Mouse (Mus musculus) CH12.LX (cell line): ENCODE measurements around the gene Brsk1. TPM values are rescaled to one million over a fixed set of nuclear protein-coding genes. Genes with fewer than 3 reads are reported as not detected.

ENCODE experiments used
- DNase-seq: peaks from one replicate; pipeline ENCODE4 v3.0.0-alpha.2; 2013; ENCODE audit errors: extremely low read depth
- H3K27ac ChIP-seq: 2 replicates; pipeline ENCODE4 v1.5.1; 2012; ENCODE audit warnings: low read depth, mild to moderate bottlenecking, control low read depth, moderate library complexity; ENCODE audit not compliant: insufficient read depth
- H3K27me3 ChIP-seq: replicated peaks from 2 replicates; pipeline ENCODE3; 2012; ENCODE audit warnings: inconsistent platforms
- H3K36me3 ChIP-seq, 2 experiments: replicated peaks in 1 of 2; 2 replicates each; pipeline versions ENCODE3 to v1.6.1; 2012; ENCODE audit warnings: inconsistent platforms in 1 of 2, low read length in 1 of 2, mild to moderate bottlenecking in 1 of 2, mixed read lengths in 1 of 2, moderate library complexity in 1 of 2; ENCODE audit not compliant: control insufficient read depth in 1 of 2, insufficient read depth in 1 of 2
- H3K4me1 ChIP-seq, 2 experiments: 2 replicates each; pipeline ENCODE4 v1.6.1; 2012; ENCODE audit warnings: inconsistent platforms in 1 of 2, moderate library complexity in 1 of 2; ENCODE audit not compliant: insufficient read depth in 2 of 2, control insufficient read depth in 1 of 2
- H3K4me2 ChIP-seq: 2 replicates; pipeline ENCODE4 v1.6.1; 2012; ENCODE audit warnings: low read depth, mild to moderate bottlenecking, control low read depth; ENCODE audit not compliant: poor library complexity, insufficient read depth, severe bottlenecking
- H3K4me3 ChIP-seq, 3 experiments: fragments of 150-350 bp in 1 of 3; sonication (generic) in 1 of 3; replicated peaks in 1 of 3; 2 replicates each; pipeline versions ENCODE3 to v1.5.1; 2011 to 2012; ENCODE audit warnings: low read depth in 2 of 3, low read length in 2 of 3, mild to moderate bottlenecking in 2 of 3, moderate library complexity in 2 of 3, control low read depth in 1 of 3, improper control_type of control experiment in 1 of 3, inconsistent platforms in 1 of 3, mixed read lengths in 1 of 3; ENCODE audit not compliant: poor library complexity in 1 of 3
- H3K79me2 ChIP-seq: replicated peaks from 2 replicates; pipeline ENCODE4 v1.6.1; 2012; ENCODE audit warnings: mild to moderate bottlenecking, moderate library complexity; ENCODE audit not compliant: control insufficient read depth, poor library complexity, insufficient read depth, severe bottlenecking; ENCODE audit errors: extremely low read depth
- H3K9ac ChIP-seq: 2 replicates; pipeline ENCODE4 v1.6.1; 2012; ENCODE audit warnings: low read depth, mild to moderate bottlenecking, control low read depth, moderate library complexity; ENCODE audit not compliant: insufficient read depth
- H3K9me3 ChIP-seq: replicated peaks from 2 replicates; pipeline ENCODE3; 2012; ENCODE audit warnings: low read length, inconsistent platforms, mixed read lengths
- CHD1 ChIP-seq: IDR thresholded peaks from 2 replicates; pipeline ENCODE4 v1.6.1; 2012; ENCODE audit warnings: low read depth, low read length, improper control_type of control experiment, inconsistent platforms
- CHD2 ChIP-seq: IDR thresholded peaks from 2 replicates; pipeline ENCODE4 v1.6.1; 2011; ENCODE audit warnings: low read length, improper control_type of control experiment
- CTCF ChIP-seq, 2 experiments: IDR thresholded peaks in 1 of 2; conservative IDR thresholded peaks in 1 of 2; 2 replicates each; pipeline ENCODE4 v1.5.1; 2011 to 2012; ENCODE audit warnings: low read depth in 2 of 2, low read length in 2 of 2, improper control_type of control experiment in 1 of 2, inconsistent platforms in 1 of 2, mild to moderate bottlenecking in 1 of 2, moderate library complexity in 1 of 2
- ELF1 ChIP-seq: IDR thresholded peaks from 2 replicates; pipeline ENCODE4 v1.6.1; 2014; ENCODE audit warnings: low read depth, mild to moderate bottlenecking, inconsistent platforms, low read length, improper control_type of control experiment
- ETS1 ChIP-seq: conservative IDR thresholded peaks from 2 replicates; pipeline ENCODE4 v1.6.1; 2012; ENCODE audit warnings: low read depth, mild to moderate bottlenecking, inconsistent platforms, low read length, improper control_type of control experiment, moderate library complexity
- GABPA ChIP-seq: IDR thresholded peaks from 2 replicates; pipeline ENCODE4 v1.6.1; 2012; ENCODE audit warnings: low read depth, low read length, improper control_type of control experiment, inconsistent platforms; ENCODE audit not compliant: insufficient replicate concordance
- IRF4 ChIP-seq: IDR thresholded peaks from 2 replicates; pipeline ENCODE4 v1.6.1; 2014; ENCODE audit warnings: low read depth, mild to moderate bottlenecking, inconsistent platforms, low read length, improper control_type of control experiment
- JUND ChIP-seq: conservative IDR thresholded peaks from 2 replicates; pipeline ENCODE4 v1.6.1; 2011; ENCODE audit warnings: low read depth, low read length, improper control_type of control experiment
- KAT2A ChIP-seq: IDR thresholded peaks from 2 replicates; pipeline ENCODE4 v1.6.1; 2012; ENCODE audit warnings: low read length, improper control_type of control experiment, inconsistent platforms; ENCODE audit not compliant: insufficient replicate concordance
- MAFK ChIP-seq: IDR thresholded peaks from 2 replicates; pipeline ENCODE4 v1.6.1; 2011; ENCODE audit warnings: low read length, improper control_type of control experiment; ENCODE audit not compliant: insufficient replicate concordance
- MAX ChIP-seq: IDR thresholded peaks from 2 replicates; pipeline ENCODE4 v1.6.1; 2011; ENCODE audit warnings: low read length, improper control_type of control experiment
- MEF2A ChIP-seq: IDR thresholded peaks from 2 replicates; pipeline ENCODE4 v1.6.1; 2014; ENCODE audit warnings: low read depth, mild to moderate bottlenecking, inconsistent platforms, low read length, improper control_type of control experiment, borderline replicate concordance
- NRF1 ChIP-seq: IDR thresholded peaks from 2 replicates; pipeline ENCODE4 v1.6.1; 2014; ENCODE audit warnings: low read depth, mild to moderate bottlenecking, inconsistent platforms, low read length, improper control_type of control experiment, moderate library complexity
- PAX5 ChIP-seq: IDR thresholded peaks from 2 replicates; pipeline ENCODE4 v1.6.1; 2012; ENCODE audit warnings: low read length, inconsistent platforms, mixed read lengths
- POLR2A ChIP-seq: IDR thresholded peaks from 2 replicates; pipeline ENCODE4 v1.6.1; 2011; ENCODE audit warnings: low read depth, mild to moderate bottlenecking, improper control_type of control experiment, low read length
- RAD21 ChIP-seq: IDR thresholded peaks from 2 replicates; pipeline ENCODE4 v1.6.1; 2011; ENCODE audit warnings: low read depth, mild to moderate bottlenecking, low read length, improper control_type of control experiment, moderate library complexity
- SMC3 ChIP-seq: IDR thresholded peaks from 2 replicates; pipeline ENCODE4 v1.6.1; 2011; ENCODE audit warnings: low read depth, low read length, improper control_type of control experiment
- TBP ChIP-seq: conservative IDR thresholded peaks from 2 replicates; pipeline ENCODE4 v1.6.1; 2011; ENCODE audit warnings: low read depth, low read length, improper control_type of control experiment
- TCF12 ChIP-seq: IDR thresholded peaks from 2 replicates; pipeline ENCODE4 v1.6.1; 2014; ENCODE audit warnings: low read depth, mild to moderate bottlenecking, inconsistent platforms, low read length, improper control_type of control experiment
- ZKSCAN1 ChIP-seq: IDR thresholded peaks from 2 replicates; pipeline ENCODE4 v1.6.1; 2012; ENCODE audit warnings: low read depth, inconsistent platforms, low read length, improper control_type of control experiment, borderline replicate concordance
- ZMIZ1 ChIP-seq: IDR thresholded peaks from 2 replicates; pipeline ENCODE4 v1.6.1; 2012; ENCODE audit warnings: low read depth, mild to moderate bottlenecking, inconsistent platforms, low read length, improper control_type of control experiment
- dilution Hi-C: fragments of 300-500 bp; cut with MboI; formaldehyde crosslinking; loops from 2 replicates; pipeline ENCODE4 v1.14.3; 2020; ENCODE audit warnings: low sequenced_read_pairs; ENCODE audit not compliant: extremely low pct_unique_long_range_greater_than_20kb, extremely low pct_ligation_motif_present
- in situ Hi-C: fragments of 300-500 bp; cut with MboI; formaldehyde crosslinking; loops from 3 replicates; pipeline ENCODE4 v1.14.3; 2019; ENCODE audit warnings: low sequenced_read_pairs, low pct_ligation_motif_present, low pct_unique_long_range_greater_than_20kb, mixed read lengths
- polyA plus RNA-seq: library from polyadenylated mRNA; unstranded; fragments of >175 nt; gene quantifications from 2 replicates; pipeline ENCODE4 v1.2.1, GENCODE M21; 2012; ENCODE audit warnings: low read depth; ENCODE audit not compliant: insufficient read length
- total RNA-seq, 2 experiments: library from RNA; depleted of rRNA; stranded (reverse); fragments of 300-350 nt in 1 of 2; fragments of >200 nt in 1 of 2; gene quantifications; 2 replicates each; pipeline ENCODE4 v1.2.3; 2012 to 2014

Gene Brsk1
- total and polyA plus RNA-seq, 3 experiments = 0.25 TPM; not detected in 2

DNA sequence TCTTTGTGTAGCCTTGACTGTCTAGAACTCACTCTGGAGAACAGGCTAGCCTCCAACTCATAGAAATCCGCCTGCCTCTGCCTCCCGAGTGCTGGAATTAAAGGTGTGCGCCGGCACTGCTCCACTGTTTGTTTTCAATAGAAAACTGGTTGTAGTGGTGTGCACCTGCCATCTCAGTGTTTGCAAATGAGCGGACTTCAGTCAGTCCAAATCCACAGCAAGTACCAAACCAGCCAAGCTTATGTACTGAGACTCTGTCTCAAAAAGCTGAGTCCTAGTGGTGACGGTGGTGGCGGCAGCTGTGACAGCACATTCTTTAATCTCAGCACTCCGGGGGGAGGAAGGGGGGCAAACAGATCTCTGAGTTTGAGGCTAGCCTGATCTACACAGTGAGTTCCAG, 21.9 kb upstream of the Brsk1 start:
- dilution Hi-C loops = no loop called here
- Histone ChIP-seq H3K9ac (no peak overlapping the region), H3K9me3 (no peaks in the 10 kb centered on the region), H3K4me3 (no peak overlapping the region), H3K27me3 (no peaks in the 10 kb centered on the region), H3K79me2 (no peaks in the 10 kb centered on the region; the same call in 1 of the 2 replicates), H3K4me1 (peaks cover 11 to 14% of the 10 kb centered on the region in 2 experiments), H3K4me2 (no peak overlapping the region), H3K27ac (no peak overlapping the region), H3K36me3 (peaks cover 64 to 83% of the 10 kb centered on the region in 2 experiments)
- TF ChIP-seq RAD21 (no peak), POLR2A (no peak), GABPA (no peak), ELF1 (no peak), NRF1 (no peak), ZKSCAN1 (no peak), ETS1 (no peak), CTCF (conservative IDR thresholded peaks at IDR 0.05 in 1 of 2, IDR thresholded peaks at IDR 0.05 in 1 of 2; ENCODE audit: low read depth in 2 of 2, low read length in 2 of 2) (no peak), PAX5 (no peak), JUND (no peak), MAX (no peak), TBP (no peak), MAFK (no peak), TCF12 (no peak)
- in situ Hi-C loops = no loop called here
- DNase-seq = no peak

DNA sequence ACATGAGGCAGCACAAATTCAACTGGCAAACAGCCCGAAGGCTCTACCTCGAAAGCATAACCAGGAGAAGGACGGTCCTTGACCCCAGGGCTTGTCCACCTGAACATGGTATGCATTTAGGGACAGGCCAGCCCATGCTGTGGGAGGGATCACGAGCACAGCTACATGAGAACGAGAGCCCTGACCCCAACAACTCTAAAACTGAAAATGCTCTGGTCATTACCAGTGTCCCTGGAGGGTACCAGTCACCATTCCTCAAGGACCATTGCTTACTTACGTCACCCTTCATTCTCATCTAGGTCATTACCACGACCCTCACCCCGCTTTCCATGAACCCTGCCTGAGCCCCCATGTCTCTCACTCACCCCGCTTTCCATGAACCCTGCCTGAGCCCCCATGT, 21.2 kb upstream of the Brsk1 start:
- TF ChIP-seq CHD1 (no peak), RAD21 (no peak), CTCF (conservative IDR thresholded peaks at IDR 0.05 in 1 of 2, IDR thresholded peaks at IDR 0.05 in 1 of 2; ENCODE audit: low read depth in 2 of 2, low read length in 2 of 2) (no peak), ZMIZ1 (no peak), CHD2 (no peak), IRF4 (no peak), SMC3 (no peak), MAFK (no peak), MEF2A (no peak), KAT2A (no peak)
- dilution Hi-C loops = no loop called here
- Histone ChIP-seq H3K79me2 (no peaks in the 10 kb centered on the region; the same call in 1 of the 2 replicates), H3K4me2 (no peak overlapping the region), H3K4me1 (peaks cover 7 to 10% of the 10 kb centered on the region in 2 experiments), H3K9ac (no peak overlapping the region), H3K4me3 (no peak overlapping the region), H3K27ac (no peak overlapping the region), H3K9me3 (no peaks in the 10 kb centered on the region), H3K36me3 (peaks cover 65 to 87% of the 10 kb centered on the region in 2 experiments), H3K27me3 (no peaks in the 10 kb centered on the region)
- in situ Hi-C loops = no loop called here
- DNase-seq = no peak
